Mouse (Mus musculus): Measurements from ENCODE around the gene Kcnma1. TPM values are rescaled to one million over a fixed set of nuclear protein-coding genes. Genes with fewer than 3 reads are reported as not detected.

The Kcnma1 gene
- total RNA-seq, 2 experiments from 2014 or later = 32.4 to 53.7 TPM

- DNase-seq = no peak
Observed at GRCm38 (mm10) chr14:23966471-23966870, 47.8 kb downstream of the Kcnma1 start.

- DNase-seq = no peak
Observed at GRCm38 (mm10) chr14:23959061-23959460, 55.2 kb downstream of the Kcnma1 start.

GRCm38 (mm10) chr14:23957270-23957669 lies 57.0 kb downstream of the Kcnma1 start:
- DNase-seq = no peak

- DNase-seq = peak; percentile 73
Observed at GRCm38 (mm10) chr14:23943876-23944275, 70.4 kb downstream of the Kcnma1 start.

DNA sequence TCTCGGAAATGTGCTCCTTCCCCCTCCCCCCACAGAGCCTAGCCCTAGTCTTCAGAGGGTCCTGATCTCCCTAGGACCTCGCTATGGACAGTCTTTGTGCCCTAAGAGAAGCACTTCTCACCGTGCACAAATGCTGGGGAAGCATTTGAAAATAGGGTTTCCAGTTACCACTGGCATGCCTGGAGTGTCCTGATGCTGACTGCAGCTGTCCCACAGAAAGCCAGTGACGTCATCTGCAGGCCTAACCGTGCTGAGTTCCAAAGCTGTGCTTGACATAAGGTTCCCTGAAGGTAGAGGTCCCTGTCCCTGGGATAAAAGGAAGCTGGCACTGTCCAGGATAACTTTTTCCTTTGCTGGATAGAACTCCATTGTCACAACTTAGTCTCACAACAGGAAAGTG lies 71.1 kb downstream of the Kcnma1 start:
- DNase-seq = peak; percentile 70

- DNase-seq = peak; percentile 71
Observed at GRCm38 (mm10) chr14:23942103-23942502, 72.2 kb downstream of the Kcnma1 start.

DNA sequence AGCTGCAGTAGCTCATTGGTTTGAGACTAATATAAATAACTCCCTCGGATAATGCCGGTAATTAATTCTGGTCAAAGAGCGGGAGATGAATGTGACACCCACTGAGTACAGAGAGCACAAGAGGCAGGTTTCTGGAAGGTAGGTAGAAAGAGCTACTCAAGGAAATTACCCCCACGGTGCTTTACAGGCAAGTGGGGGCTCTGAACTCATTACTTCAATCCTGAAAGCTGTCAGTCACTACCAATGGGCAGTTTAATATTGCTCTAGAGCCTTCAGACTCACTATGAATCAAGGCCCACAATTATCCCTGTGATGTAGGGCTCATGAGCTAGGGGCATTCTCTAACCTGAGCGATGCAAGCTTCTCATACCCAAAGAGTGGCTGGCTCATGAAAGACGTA lies 79.3 kb downstream of the Kcnma1 start:
- no peak for DNase-seq

GRCm38 (mm10) chr14:23931671-23932071 lies 82.6 kb downstream of the Kcnma1 start:
- DNase-seq = peak; percentile 25

DNA sequence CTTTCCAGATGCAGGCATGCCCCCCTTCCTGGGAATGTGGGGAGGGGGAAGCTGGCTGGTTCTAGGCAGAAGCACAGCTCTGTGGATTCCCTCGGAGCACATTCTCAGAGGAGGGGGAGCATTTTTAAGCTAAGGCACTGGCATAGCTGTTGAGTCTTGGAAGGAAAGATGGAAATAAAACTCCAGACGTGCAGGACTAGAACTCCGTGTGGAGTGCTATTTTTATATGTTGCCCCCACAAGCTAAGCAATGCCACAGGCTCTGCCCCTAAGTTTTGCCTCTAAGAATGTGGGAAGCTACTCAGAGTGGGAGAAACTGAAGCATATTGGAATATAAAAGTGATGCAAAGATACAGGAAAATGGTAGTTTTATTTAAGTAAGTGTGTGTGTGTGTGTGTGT lies 85.1 kb downstream of the Kcnma1 start:
- DNase-seq = no peak

GRCm38 (mm10) chr14:23923356-23923755 lies 90.9 kb downstream of the Kcnma1 start:
- DNase-seq = no peak

DNA sequence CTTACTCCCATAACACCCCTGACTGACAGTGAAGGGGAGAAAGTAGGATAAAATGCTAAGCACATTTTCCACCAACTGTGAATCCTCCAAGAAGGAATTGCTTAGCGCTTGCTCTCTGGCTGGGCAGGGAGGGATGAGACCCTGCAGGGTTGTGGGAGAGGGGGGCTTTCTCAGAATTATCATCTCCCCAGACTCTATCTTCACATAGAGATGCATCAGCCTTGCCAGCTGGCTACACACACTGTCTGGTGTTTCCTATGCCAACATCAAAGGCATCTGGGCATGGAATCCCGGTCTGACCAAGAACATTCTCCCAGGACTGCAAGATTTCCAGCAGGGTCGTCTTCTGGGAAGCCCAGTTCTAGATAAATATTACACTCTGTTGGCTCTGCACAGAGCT lies 91.5 kb downstream of the Kcnma1 start:
- no peak for DNase-seq

DNA sequence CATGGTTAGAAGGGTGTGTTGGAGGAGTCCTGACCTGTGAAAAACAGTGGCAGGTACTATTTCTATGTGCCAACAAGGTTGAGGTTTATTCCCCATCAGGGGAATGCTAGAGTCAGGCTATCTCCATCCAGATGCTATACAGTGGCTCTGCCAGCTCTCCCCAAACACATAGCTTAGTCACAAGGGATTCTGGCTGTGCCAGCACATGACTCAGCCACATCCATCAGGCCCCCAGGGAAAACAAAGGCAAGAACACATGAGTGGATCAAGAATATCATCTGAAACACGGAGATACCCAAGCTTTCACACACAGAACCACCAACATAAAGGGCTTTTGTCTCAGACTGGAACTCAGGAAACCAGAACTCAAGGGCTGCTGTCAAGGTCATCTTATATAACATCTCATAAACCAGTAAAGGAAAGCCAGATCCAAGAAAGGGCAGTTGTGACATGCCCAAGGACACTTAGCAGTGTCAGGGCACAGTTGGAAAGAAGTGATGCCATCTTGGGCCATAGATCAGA lies 103.1 kb downstream of the Kcnma1 start:
- DNase-seq = no peak

- no peak for DNase-seq
Observed at GRCm38 (mm10) chr14:23908564-23908963, 105.7 kb downstream of the Kcnma1 start.

DNA sequence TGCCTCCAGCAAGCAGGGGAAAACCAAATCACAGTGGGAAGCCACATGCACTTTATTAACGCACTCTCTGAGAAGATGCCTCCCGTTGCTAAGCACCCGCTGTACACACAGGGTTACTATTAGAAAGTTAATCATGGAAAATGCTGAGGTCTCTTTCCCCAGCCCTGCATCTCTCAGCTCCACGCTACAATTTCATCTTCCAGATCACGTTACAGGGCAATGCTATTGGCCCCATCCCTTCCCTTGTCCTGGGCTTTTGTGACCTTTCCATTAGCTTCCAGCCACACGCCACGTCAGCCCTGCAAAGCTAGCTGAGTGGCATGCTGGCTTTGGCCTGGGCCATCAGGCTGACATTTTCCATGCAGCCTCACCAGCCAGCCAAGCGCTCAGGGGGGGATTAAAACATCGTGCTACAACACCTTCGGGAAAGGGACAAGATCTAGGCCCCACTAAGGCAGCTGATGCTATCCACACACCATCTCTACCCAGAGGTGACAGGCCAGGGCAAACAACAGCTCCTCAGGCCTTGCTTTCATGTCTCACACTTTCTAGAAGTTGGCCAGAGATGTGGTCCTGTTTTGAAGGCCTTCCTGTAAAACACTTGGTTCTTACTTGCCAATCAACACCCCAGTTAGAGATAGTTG lies 111.5 kb downstream of the Kcnma1 start:
- DNase-seq = peak; percentile 81

DNA sequence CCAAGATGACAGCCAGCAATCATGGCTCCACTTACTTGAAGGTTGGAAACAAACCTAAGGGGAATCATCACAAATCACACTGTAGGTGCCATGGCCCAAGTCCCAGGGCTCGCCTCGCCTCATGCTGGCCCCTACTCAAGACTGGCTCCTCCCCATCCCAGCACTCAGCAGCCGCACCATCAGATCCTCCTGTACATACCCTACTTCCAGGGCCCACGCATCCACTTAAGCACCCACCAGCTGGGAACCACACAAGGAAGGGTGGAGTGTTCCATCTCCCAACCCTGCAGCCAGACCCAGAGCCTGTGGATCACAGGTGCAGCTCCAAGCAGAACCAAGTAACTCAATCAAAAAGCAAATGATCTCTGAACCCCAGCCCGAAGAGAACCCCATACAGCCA lies 114.8 kb downstream of the Kcnma1 start:
- DNase-seq = no peak

DNA sequence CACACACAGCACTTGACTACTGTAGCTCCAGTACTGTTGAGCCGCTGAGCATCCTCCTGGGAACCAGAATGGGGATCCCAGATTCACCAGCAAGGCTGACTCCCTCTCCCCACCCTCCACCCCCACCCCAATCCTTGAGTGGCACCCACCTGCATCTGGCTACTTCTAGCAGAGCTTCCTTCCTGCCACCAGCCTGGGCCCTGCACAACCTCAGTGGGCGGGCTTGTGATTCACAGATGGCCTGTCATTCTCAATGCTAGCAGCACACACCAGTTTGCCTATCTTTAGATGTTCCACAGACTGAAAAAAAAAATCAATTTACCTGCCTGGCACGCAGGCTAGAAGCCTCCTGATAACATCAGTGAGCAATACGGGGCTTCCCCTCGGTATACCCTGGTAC lies 116.5 kb downstream of the Kcnma1 start:
- no peak for DNase-seq

- DNase-seq = no peak
Observed at GRCm38 (mm10) chr14:23896036-23896435, 118.3 kb downstream of the Kcnma1 start.

DNA sequence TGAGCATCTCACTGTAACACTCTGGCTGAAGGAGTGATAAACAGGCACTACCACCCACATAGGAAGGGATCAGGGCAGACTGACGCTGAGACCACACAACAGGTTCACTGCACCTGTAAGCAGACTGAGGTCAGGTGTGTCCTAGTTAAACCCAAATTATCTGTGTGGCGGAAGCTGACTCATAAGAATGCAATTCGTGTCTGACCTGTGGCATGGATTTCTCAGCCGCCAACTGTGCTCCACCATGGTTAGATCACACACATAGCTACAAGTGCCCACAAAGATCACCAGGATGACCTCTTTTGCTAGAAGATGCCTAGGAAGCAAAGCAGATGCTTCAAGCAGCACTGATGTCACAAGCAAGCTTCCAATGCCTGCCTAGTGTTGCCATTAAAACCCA lies 128.2 kb downstream of the Kcnma1 start:
- no peak for DNase-seq

GRCm38 (mm10) chr14:23885539-23885938 lies 128.8 kb downstream of the Kcnma1 start:
- DNase-seq = peak; percentile 62

DNA sequence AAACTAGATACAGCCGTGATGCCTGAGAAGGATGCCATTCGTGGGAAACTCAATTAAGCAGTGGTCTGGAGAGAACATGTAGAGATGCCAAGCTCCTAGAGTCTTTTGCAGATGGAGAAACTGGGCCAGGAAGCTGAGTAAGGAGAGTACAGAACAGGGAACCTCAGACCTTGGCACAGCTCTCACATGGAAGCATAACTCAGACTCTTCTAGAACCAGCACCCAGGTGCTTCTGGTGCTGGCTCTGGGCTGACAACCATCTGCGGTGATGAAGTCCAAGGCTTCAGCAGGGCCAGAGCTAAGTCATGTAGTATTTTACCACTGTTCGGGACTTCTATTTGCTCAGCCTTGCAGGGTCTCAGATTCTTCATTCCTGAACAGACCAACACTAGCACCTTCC lies 129.2 kb downstream of the Kcnma1 start:
- DNase-seq = no peak

GRCm38 (mm10) chr14:23882001-23882400 lies 132.3 kb downstream of the Kcnma1 start:
- peak; percentile 89 for DNase-seq

DNA sequence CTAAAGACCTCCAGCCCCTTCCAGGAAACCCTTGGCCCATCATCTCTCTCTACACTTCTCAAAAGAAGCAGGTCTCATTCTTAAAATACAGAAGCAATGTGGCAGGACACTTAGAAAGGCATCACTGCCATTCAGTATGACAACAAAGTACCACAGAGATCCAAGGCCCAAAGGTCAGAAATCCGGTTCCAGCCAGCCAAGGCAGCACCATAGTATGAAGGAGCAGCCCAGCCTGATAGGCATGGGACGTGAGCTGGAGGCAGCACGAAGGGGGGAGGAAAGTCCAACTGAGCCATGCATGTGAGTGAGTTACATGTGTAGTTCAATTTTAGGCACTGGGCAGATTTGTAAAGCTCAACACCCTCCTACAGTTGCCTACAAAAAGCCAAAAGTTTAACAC lies 135.0 kb downstream of the Kcnma1 start:
- DNase-seq = no peak

DNA sequence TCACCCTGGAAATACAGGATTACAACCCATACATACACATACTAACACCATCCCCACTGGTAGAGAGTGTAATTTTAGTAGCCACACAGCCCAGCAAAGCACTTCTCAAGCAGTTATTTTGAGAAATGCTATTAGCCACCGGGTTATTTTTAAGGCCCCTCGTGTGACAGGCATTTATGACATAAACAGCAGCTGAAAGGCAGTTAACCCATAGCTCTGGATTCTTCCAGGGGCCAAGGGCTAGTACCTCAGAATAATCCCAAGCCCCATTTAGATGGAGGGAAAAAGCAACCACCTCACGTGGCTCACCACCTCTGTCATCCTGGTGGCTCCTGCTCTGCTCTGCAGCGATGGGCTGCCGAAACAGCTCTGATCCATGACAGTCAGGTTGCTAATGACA lies 136.7 kb downstream of the Kcnma1 start:
- DNase-seq = peak; percentile 22

GRCm38 (mm10) chr14:23874545-23874944 lies 139.7 kb downstream of the Kcnma1 start:
- peak; percentile 32 for DNase-seq

DNA sequence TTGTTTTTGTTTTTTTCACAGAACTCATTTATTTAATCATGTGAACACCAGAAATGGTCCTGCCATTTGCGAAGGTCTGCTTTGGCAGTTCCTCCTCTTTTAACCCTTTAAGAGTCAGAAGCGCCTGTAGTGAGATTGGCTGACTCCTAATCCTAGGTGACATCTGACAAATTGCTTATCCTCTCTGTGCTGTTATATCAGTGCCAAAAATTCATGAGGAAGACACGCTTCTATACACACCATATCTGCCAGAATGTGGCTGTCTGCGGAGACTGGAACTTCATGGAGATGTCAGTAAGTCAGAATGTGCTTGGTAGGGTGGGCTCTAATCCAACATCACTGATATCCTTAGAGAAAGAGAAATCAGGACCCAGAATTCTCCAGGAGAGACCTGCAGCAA lies 157.3 kb downstream of the Kcnma1 start:
- DNase-seq = no peak

Data from gastrocnemius, postnatal 25 days (tissue).